Mouse (Mus musculus): Measurements from ENCODE around the gene 2810006K23Rik.
"Not testable (repeated sequence)": the region's sequence is repeated elsewhere in the genome, so short reads cannot be mapped to it uniquely, and the experiment has no call there.

The 2810006K23Rik gene

GRCm38 (mm10) chr5:124327510-124328364 is at the start of gene 2810006K23Rik, which contains the start of gene Mphosph9:
Gene 2810006K23Rik (plus strand): TSS chr5:124328089.
Gene Mphosph9 (minus strand): TSS chr5:124327972.
- DNase-seq (ENCODE audit: extremely low spot score, low read depth, low spot score): peak; percentile 99

GRCm38 (mm10) chr5:124282854-124283253 is 45.0 kb upstream of the 2810006K23Rik start:
- DNase-seq (ENCODE audit: extremely low spot score, low read depth, low spot score): no peak

DNA sequence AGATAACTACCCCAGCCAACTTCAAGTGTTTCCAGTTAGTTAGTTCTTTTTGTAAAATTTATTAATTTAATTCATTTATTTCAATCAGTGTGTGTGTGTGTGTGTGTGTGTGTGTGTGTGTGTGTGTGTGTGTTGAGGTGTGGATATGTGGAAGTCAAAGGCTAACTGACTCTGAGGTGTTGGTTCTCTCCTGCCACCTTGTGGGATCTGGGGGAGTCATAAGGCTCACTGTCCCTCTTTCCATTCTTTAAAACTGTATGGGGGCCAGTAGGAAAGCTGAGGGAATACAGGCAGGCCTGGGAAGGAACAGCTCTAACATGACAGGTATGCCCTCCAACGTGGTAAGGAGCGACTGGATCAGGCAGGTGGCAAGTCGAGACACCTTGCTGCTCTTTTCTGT is 43.6 kb upstream of the 2810006K23Rik start:
- DNase-seq (ENCODE audit: extremely low spot score, low read depth, low spot score): no peak

GRCm38 (mm10) chr5:124287616-124288247 is 40.2 kb upstream of the 2810006K23Rik start:
- no peak for DNase-seq (ENCODE audit: extremely low spot score, low read depth, low spot score)

DNA sequence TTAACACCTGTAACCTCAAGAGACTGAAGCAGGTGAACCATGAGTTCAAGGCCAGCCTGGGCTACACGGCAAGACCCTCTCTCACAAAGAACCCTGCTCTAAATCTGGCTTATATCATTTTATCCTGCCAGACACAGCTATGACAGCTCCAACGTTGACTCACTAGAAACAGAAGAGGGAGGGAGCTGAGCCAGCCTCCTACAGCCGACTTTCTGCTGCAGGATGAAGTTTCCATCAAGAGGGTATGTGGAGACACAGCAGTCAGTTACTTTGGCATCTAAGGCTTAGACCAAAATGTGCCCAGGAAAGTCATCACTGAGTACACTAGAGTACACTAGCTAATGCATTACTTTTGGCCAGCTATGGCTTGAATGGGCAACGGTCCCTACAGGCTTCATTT is 37.7 kb upstream of the 2810006K23Rik start:
- no peak for DNase-seq (ENCODE audit: extremely low spot score, low read depth, low spot score)

DNA sequence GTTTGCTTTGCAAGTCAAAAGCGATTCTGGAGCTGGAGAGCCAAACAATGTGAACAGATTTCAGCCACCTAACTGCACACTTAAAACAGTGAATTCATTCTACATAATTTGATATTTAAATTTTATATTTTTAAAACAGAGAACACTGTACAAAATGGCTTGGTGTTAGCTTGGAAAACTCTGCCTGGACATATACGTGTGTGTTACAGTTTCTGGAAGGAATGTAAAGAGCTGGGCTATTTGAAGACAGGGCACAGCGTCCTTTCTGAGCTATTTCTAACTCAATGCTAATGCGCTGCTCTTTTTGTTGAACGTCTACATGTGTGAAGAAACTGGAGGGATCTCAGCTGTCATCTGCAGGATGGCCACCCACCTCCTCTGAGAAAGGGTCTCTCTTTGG is 33.9 kb upstream of the 2810006K23Rik start:
- DNase-seq (ENCODE audit: extremely low spot score, low read depth, low spot score): no peak

- DNase-seq (ENCODE audit: extremely low spot score, low read depth, low spot score): no peak
Measured at GRCm38 (mm10) chr5:124296475-124296874, 31.4 kb upstream of the 2810006K23Rik start.

DNA sequence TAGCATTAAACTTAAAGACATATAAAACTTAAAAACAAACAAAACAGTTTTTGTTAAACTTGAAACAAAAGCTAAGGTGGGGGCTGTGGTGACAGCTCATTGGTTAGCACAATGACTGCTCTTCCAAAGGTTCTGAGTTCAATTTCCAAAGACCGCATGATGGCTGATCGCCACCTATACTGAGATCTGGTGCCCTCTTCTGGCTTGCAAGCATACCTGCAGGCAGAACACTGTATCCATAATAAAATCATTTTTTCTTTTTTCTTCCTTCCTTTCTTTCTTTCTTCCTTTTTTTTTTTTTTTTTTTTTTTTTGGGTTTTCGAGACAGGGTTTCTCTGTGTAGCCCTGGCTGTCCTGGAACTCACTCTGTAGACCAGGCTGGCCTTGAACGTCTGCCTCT is 28.6 kb upstream of the 2810006K23Rik start:
- not testable (repeated sequence) for DNase-seq (ENCODE audit: extremely low spot score, low read depth, low spot score)

DNA sequence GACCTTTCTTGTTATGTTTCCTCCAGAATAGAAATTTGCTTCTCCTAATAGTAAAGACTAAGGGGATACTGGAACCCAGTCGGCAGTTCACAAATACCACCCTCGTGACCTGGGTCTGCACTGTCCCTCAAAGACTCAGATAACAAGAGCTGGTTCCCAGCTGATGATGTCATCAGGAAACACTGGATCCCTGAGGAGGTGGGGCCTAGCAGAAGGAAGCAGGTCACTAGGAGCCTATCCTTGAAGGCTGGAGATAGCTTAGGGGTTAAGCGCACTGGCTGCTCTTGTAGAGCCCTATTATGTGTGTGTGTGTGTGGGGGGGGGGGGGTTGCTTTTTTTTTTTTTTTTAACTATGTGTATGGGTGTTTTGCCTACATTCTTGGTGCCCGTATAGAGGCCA is 27.8 kb upstream of the 2810006K23Rik start:
- DNase-seq (ENCODE audit: extremely low spot score, low read depth, low spot score): no peak

GRCm38 (mm10) chr5:124302853-124303252 is 25.0 kb upstream of the 2810006K23Rik start:
- DNase-seq (ENCODE audit: extremely low spot score, low read depth, low spot score): not testable (repeated sequence)

GRCm38 (mm10) chr5:124309155-124309554 is 18.7 kb upstream of the 2810006K23Rik start:
- no peak for DNase-seq (ENCODE audit: extremely low spot score, low read depth, low spot score)

- no peak for DNase-seq (ENCODE audit: extremely low spot score, low read depth, low spot score)
Measured at GRCm38 (mm10) chr5:124310091-124310490, 17.8 kb upstream of the 2810006K23Rik start.

- no peak for DNase-seq (ENCODE audit: extremely low spot score, low read depth, low spot score)
Measured at GRCm38 (mm10) chr5:124315498-124315897, 12.4 kb upstream of the 2810006K23Rik start.

GRCm38 (mm10) chr5:124315941-124316340 is 11.9 kb upstream of the 2810006K23Rik start:
- DNase-seq (ENCODE audit: extremely low spot score, low read depth, low spot score): no peak

- no peak for DNase-seq (ENCODE audit: extremely low spot score, low read depth, low spot score)
Measured at GRCm38 (mm10) chr5:124317648-124318047, 10.2 kb upstream of the 2810006K23Rik start.

GRCm38 (mm10) chr5:124326829-124327228 is 1.1 kb upstream of the 2810006K23Rik start:
- no peak for DNase-seq (ENCODE audit: extremely low spot score, low read depth, low spot score)

- no peak for DNase-seq (ENCODE audit: extremely low spot score, low read depth, low spot score)
Measured at GRCm38 (mm10) chr5:124330086-124330485, 2.2 kb downstream of the 2810006K23Rik start.

DNA sequence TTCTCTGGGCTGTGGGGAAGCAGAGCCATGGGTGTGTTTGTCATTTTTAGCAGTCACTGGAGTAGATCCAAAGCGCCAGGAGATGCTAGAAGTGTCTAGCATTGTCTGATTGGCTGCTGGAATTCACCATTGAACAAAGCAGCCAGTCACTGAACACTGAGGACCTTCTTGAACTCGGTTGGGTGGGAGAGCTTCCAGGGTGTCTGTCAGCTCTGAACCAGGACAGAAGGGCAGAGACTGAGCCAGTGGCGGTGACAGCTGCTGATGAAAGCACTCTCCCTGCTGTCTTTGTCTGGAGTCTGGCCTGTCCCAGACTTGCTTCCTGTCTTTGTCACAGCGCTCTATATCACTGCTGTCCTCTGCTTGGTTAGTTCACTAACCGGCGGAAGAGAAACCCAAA is 6.5 kb downstream of the 2810006K23Rik start:
- DNase-seq (ENCODE audit: extremely low spot score, low read depth, low spot score): no peak

- DNase-seq (ENCODE audit: extremely low spot score, low read depth, low spot score): no peak
Measured at GRCm38 (mm10) chr5:124337103-124337502, 9.2 kb downstream of the 2810006K23Rik start.

- DNase-seq (ENCODE audit: extremely low spot score, low read depth, low spot score): no peak
Measured at GRCm38 (mm10) chr5:124337909-124338308, 10.0 kb downstream of the 2810006K23Rik start.

- DNase-seq (ENCODE audit: extremely low spot score, low read depth, low spot score): no peak
Measured at GRCm38 (mm10) chr5:124338791-124339190, 10.9 kb downstream of the 2810006K23Rik start.

GRCm38 (mm10) chr5:124341753-124342339 is 14.0 kb downstream of the 2810006K23Rik start:
- DNase-seq (ENCODE audit: extremely low spot score, low read depth, low spot score): not testable (repeated sequence)

Data from hindlimb bud, embryonic 11.5 days (tissue).